Mouse (Mus musculus) neural tube, embryonic 14.5 days (tissue): Measurements from ENCODE around the gene Ltbp2. TPM values are rescaled to one million over a fixed set of nuclear protein-coding genes. Genes with fewer than 3 reads are reported as not detected.

Experiments
- ATAC-seq: fragments of 200-750 bp; cut with Nextera tagmentation; 2 replicates; pipeline ENCODE4 v1.8.0; 2017; ENCODE audit warnings: low read depth, mild to moderate bottlenecking, moderate TSS enrichment, moderate library complexity
- H3K27ac ChIP-seq: fragments of 300-500 bp; sonication (generic); 2 replicates; pipeline ENCODE4 v1.5.1; 2014; ENCODE audit warnings: low read depth, mild to moderate bottlenecking, control low read depth, low read length, moderate library complexity, mixed read lengths
- H3K27me3 ChIP-seq: fragments of 300-500 bp; sonication (generic); 2 replicates; pipeline ENCODE4 v1.6.1; 2014; ENCODE audit warnings: low read length; ENCODE audit not compliant: control insufficient read depth, insufficient read depth
- H3K36me3 ChIP-seq: fragments of 300-500 bp; sonication (generic); 2 replicates; pipeline ENCODE4 v1.6.1; 2014; ENCODE audit warnings: low read length, mixed read lengths; ENCODE audit not compliant: control insufficient read depth, insufficient read depth
- H3K4me1 ChIP-seq: fragments of 300-500 bp; sonication (generic); 2 replicates; pipeline ENCODE4 v1.6.1; 2014; ENCODE audit warnings: low read length; ENCODE audit not compliant: control insufficient read depth, insufficient read depth
- H3K4me2 ChIP-seq: fragments of 300-500 bp; sonication (generic); 2 replicates; pipeline ENCODE4 v1.6.1; 2014; ENCODE audit warnings: mild to moderate bottlenecking, low read depth, low read length, control low read depth
- H3K4me3 ChIP-seq: fragments of 300-500 bp; sonication (generic); 2 replicates; pipeline ENCODE4 v1.5.1; 2014; ENCODE audit warnings: low read depth, low read length, control low read depth, mixed read lengths
- H3K9ac ChIP-seq: fragments of 300-500 bp; sonication (generic); replicated peaks from 2 replicates; pipeline ENCODE4 v1.6.1; 2014; ENCODE audit warnings: low read depth, mild to moderate bottlenecking, control low read depth, low read length, mixed read lengths
- H3K9me3 ChIP-seq: fragments of 300-500 bp; sonication (generic); 2 replicates; pipeline ENCODE4 v1.6.1; 2016; ENCODE audit warnings: low read length; ENCODE audit not compliant: control insufficient read depth
- WGBS: fragments of 180-500 bp; shearing (Covaris S2); extraction: QIAGEN DNeasy Blood & Tissue Kit; methylation state at CpG from one replicate; pipeline ENCODE4 v1.1.7; 2014; 5-methylcytosine and 5-hydroxymethylcytosine counted together
- polyA plus RNA-seq: library from polyadenylated mRNA; unstranded; fragments of >200 nt; fragmentation: Nextera tagmentation; extraction: Ambion mirVana; gene quantifications from 2 replicates; pipeline ENCODE4 v1.2.1, GENCODE M21; 2014

Gene Ltbp2
- polyA plus RNA-seq, 1 experiment from 2014 or later: 0.15 TPM

GRCm38 (mm10) chr12:84907627-84908480 lies 31.5 kb upstream of the Ltbp2 start:
- H3K27me3 ChIP-seq: no peaks in the 10 kb centered on the region
- H3K9me3 ChIP-seq: no peaks in the 10 kb centered on the region
- WGBS: 73% methylated on average over 10 of the region's 10 CpGs
- no peaks in the 10 kb centered on the region for H3K36me3 ChIP-seq
- no peak overlapping the region for H3K4me3 ChIP-seq
- no peak overlapping the region for H3K9ac ChIP-seq
- no peak overlapping the region for H3K4me2 ChIP-seq
- peak; percentile 51; the same call in 1 of the 2 replicates for ATAC-seq
- no peak overlapping the region for H3K27ac ChIP-seq
- H3K4me1 ChIP-seq: no peaks in the 10 kb centered on the region

- no peak for ATAC-seq
- no peaks in the 10 kb centered on the region for H3K36me3 ChIP-seq
- no peak overlapping the region for H3K27ac ChIP-seq
- H3K9ac ChIP-seq: no peak overlapping the region
- no peak overlapping the region for H3K4me3 ChIP-seq
- 67% methylated on average over 12 of the region's 12 CpGs for WGBS
- no peaks in the 10 kb centered on the region for H3K4me1 ChIP-seq
- H3K27me3 ChIP-seq: no peaks in the 10 kb centered on the region
- H3K4me2 ChIP-seq: no peak overlapping the region
- no peaks in the 10 kb centered on the region for H3K9me3 ChIP-seq
Measured at GRCm38 (mm10) chr12:84907024-84907626, 30.8 kb upstream of the Ltbp2 start.

GRCm38 (mm10) chr12:84904399-84904798 lies 28.1 kb upstream of the Ltbp2 start:
- WGBS: 81% methylated on average over 7 of the region's 7 CpGs
- H3K4me3 ChIP-seq: no peak overlapping the region
- ATAC-seq: no peak

GRCm38 (mm10) chr12:84900317-84900716 lies 24.0 kb upstream of the Ltbp2 start:
- H3K4me2 ChIP-seq: no peak overlapping the region
- no peaks in the 10 kb centered on the region for H3K27me3 ChIP-seq
- H3K27ac ChIP-seq: no peak overlapping the region
- 85% methylated on average over 7 of the region's 7 CpGs for WGBS
- H3K9ac ChIP-seq: no peak overlapping the region
- H3K9me3 ChIP-seq: no peaks in the 10 kb centered on the region
- no peaks in the 10 kb centered on the region for H3K4me1 ChIP-seq
- ATAC-seq: no peak
- no peaks in the 10 kb centered on the region for H3K36me3 ChIP-seq
- no peak overlapping the region for H3K4me3 ChIP-seq

More at GRCm38 (mm10) chr12:84904399-84904798, 28.1 kb upstream of the Ltbp2 start:
- H3K27ac ChIP-seq: no peak overlapping the region
- no peak overlapping the region for H3K4me2 ChIP-seq
- H3K9ac ChIP-seq: no peak overlapping the region
- H3K4me1 ChIP-seq: no peaks in the 10 kb centered on the region
- H3K9me3 ChIP-seq: no peaks in the 10 kb centered on the region
- no peaks in the 10 kb centered on the region for H3K27me3 ChIP-seq
- no peaks in the 10 kb centered on the region for H3K36me3 ChIP-seq

GRCm38 (mm10) chr12:84897322-84897721 lies 21.0 kb upstream of the Ltbp2 start:
- Histone ChIP-seq H3K36me3 (no peaks in the 10 kb centered on the region), H3K4me1 (no peaks in the 10 kb centered on the region), H3K27ac (no peak overlapping the region), H3K4me3 (no peak overlapping the region), H3K9me3 (no peaks in the 10 kb centered on the region), H3K9ac (no peak overlapping the region), H3K4me2 (no peak overlapping the region), H3K27me3 (no peaks in the 10 kb centered on the region)
- ATAC-seq: no peak
- WGBS: 78% methylated on average over 5 of the region's 5 CpGs

- ATAC-seq: no peak
- Histone ChIP-seq H3K9ac (no peak overlapping the region), H3K4me2 (no peak overlapping the region), H3K27me3 (no peaks in the 10 kb centered on the region), H3K4me3 (no peak overlapping the region), H3K4me1 (no peaks in the 10 kb centered on the region), H3K27ac (no peak overlapping the region), H3K36me3 (no peaks in the 10 kb centered on the region), H3K9me3 (no peaks in the 10 kb centered on the region)
- WGBS: 84% methylated on average over 6 of the region's 6 CpGs
Measured at GRCm38 (mm10) chr12:84896235-84896634, 19.9 kb upstream of the Ltbp2 start.

GRCm38 (mm10) chr12:84893648-84894628 lies 17.6 kb upstream of the Ltbp2 start:
- no peaks in the 10 kb centered on the region for H3K36me3 ChIP-seq
- H3K27me3 ChIP-seq: no peaks in the 10 kb centered on the region
- H3K4me1 ChIP-seq: no peaks in the 10 kb centered on the region
- no peak overlapping the region for H3K4me2 ChIP-seq
- H3K27ac ChIP-seq: no peak overlapping the region
- ATAC-seq: no peak
- no peak overlapping the region for H3K4me3 ChIP-seq
- 56% methylated on average over 9 of the region's 9 CpGs for WGBS
- H3K9me3 ChIP-seq: no peaks in the 10 kb centered on the region
- no peak overlapping the region for H3K9ac ChIP-seq

GRCm38 (mm10) chr12:84890289-84890688 lies 14.0 kb upstream of the Ltbp2 start:
- H3K27ac ChIP-seq: no peak overlapping the region
- no peak overlapping the region for H3K4me3 ChIP-seq
- WGBS: 61% methylated on average over 15 of the region's 15 CpGs
- no peak for ATAC-seq
- no peaks in the 10 kb centered on the region for H3K4me1 ChIP-seq
- no peaks in the 10 kb centered on the region for H3K27me3 ChIP-seq
- H3K4me2 ChIP-seq: no peak overlapping the region
- H3K9ac ChIP-seq: no peak overlapping the region
- no peaks in the 10 kb centered on the region for H3K36me3 ChIP-seq
- no peaks in the 10 kb centered on the region for H3K9me3 ChIP-seq
